Mouse (Mus musculus) midbrain, postnatal 0 days (tissue): ENCODE data around the gene Rai1. TPM values are rescaled to one million over a fixed set of nuclear protein-coding genes. Genes with fewer than 3 reads are reported as not detected.

Experiments
- ATAC-seq: fragments of 200-750 bp; cut with Nextera tagmentation; 2 replicates; pipeline ENCODE4 v1.8.0; 2017; ENCODE audit warnings: moderate number of reproducible peaks, mild to moderate bottlenecking, moderate TSS enrichment, moderate library complexity; ENCODE audit not compliant: low FRiP score
- DNase-seq: peaks from one replicate; pipeline ENCODE4 v3.0.0-alpha.2; 2015; ENCODE audit warnings: low spot score
- H3K27ac ChIP-seq: fragments of 300-500 bp; sonication (generic); 2 replicates; pipeline ENCODE4 v1.5.1; 2014; ENCODE audit warnings: low read depth, mild to moderate bottlenecking, low read length, mixed read lengths
- H3K27me3 ChIP-seq: fragments of 300-500 bp; sonication (generic); 2 replicates; pipeline ENCODE4 v1.6.1; 2014; ENCODE audit warnings: low read length, control low read depth, mixed read lengths; ENCODE audit not compliant: insufficient read depth
- H3K36me3 ChIP-seq: fragments of 300-500 bp; sonication (generic); 2 replicates; pipeline ENCODE4 v1.6.1; 2014; ENCODE audit warnings: low read length, control low read depth, mixed read lengths; ENCODE audit not compliant: insufficient read depth
- H3K4me1 ChIP-seq: fragments of 300-500 bp; sonication (generic); 2 replicates; pipeline ENCODE4 v1.6.1; 2014; ENCODE audit warnings: mild to moderate bottlenecking, control low read depth, antibody characterized with exemption, low read length, mixed read lengths; ENCODE audit not compliant: insufficient read depth
- H3K4me2 ChIP-seq: fragments of 300-500 bp; sonication (generic); 2 replicates; pipeline ENCODE4 v1.6.1; 2014; ENCODE audit warnings: low read depth, mild to moderate bottlenecking, low read length, mixed read lengths; ENCODE audit not compliant: poor library complexity, severe bottlenecking
- H3K4me3 ChIP-seq: fragments of 300-500 bp; sonication (generic); 2 replicates; pipeline ENCODE4 v1.5.1; 2014; ENCODE audit warnings: low read depth, mild to moderate bottlenecking, low read length, moderate library complexity
- H3K9ac ChIP-seq: fragments of 300-500 bp; sonication (generic); replicated peaks from 2 replicates; pipeline ENCODE4 v1.6.1; 2014; ENCODE audit warnings: mild to moderate bottlenecking, low read length, moderate library complexity, mixed read lengths; ENCODE audit not compliant: poor library complexity, severe bottlenecking
- H3K9me3 ChIP-seq: fragments of 300-500 bp; sonication (generic); 2 replicates; pipeline ENCODE4 v1.6.1; 2016; ENCODE audit warnings: low read length, control low read depth
- CTCF ChIP-seq: IDR thresholded peaks from 2 replicates; pipeline ENCODE4 v1.5.1; 2016; ENCODE audit warnings: antibody characterized with exemption, mild to moderate bottlenecking
- WGBS: fragments of 180-500 bp; shearing (Covaris S2); extraction: QIAGEN DNeasy Blood & Tissue Kit; methylation state at CpG from one replicate; pipeline ENCODE4 v1.1.7; 2014; 5-methylcytosine and 5-hydroxymethylcytosine counted together
- polyA plus RNA-seq: library from polyadenylated mRNA; unstranded; fragments of >200 nt; fragmentation: Nextera tagmentation; extraction: Ambion mirVana; gene quantifications from 2 replicates; pipeline ENCODE4 v1.2.1, GENCODE M21; 2015
- total RNA-seq: library from RNA; depleted of rRNA; stranded (reverse); fragments of >200 nt; gene quantifications from 2 replicates; pipeline ENCODE4 v1.2.3, GENCODE M21; 2014

The Rai1 gene
- total and polyA plus RNA-seq, 2 experiments from 2014 or later: 22.0 to 66.8 TPM

DNA sequence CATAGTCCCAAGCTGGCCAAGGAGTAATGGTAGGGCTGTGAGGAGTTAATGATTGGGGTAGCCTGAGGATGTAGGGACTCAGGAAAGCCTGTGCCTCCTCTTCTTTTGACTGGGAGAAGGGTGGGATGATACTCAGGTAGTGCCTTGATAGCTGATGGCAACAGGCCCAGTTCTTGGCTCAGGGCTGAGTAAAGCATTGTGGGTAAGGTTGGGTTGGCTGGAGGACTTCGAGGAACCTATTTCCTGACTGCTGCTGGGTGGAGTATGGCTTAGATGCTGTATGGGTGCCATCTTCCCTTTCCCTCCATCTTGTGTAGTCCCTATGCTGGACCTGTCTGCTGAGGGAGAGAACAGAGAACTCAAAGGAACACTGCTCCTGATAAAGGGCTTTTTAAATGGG, 47.5 kb downstream of the Rai1 start:
- Histone ChIP-seq H3K9ac (no peak overlapping the region), H3K4me1 (no peaks in the 10 kb centered on the region), H3K27me3 (no peaks in the 10 kb centered on the region), H3K36me3 (no peaks in the 10 kb centered on the region), H3K9me3 (no peaks in the 10 kb centered on the region), H3K4me2 (no peak overlapping the region), H3K27ac (no peak overlapping the region), H3K4me3 (no peak overlapping the region)
- TF ChIP-seq CTCF: no peak
- ATAC-seq (no peak), DNase-seq (no peak)
- WGBS: 76% methylated on average over 1 of the region's 1 CpGs

DNA sequence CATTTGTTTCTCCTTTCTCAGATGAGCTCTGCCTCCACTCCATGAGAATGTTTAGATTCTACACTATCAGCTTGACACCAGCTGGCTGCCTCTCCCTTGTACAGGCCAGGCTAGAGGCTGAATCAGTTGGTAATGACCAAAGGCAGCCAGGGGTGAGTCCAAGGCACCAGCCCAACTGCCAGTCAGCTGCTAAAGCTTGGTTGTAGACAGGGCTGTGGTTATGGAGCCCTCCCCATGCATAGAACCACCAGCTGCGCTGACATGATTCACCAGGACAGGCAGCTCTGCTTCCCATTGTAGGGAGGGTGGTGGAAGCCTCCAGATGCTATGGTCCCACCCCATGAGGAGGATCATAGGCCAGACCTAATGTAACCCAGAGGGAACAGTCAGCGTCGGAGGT, 49.1 kb downstream of the Rai1 start:
- 74% methylated on average over 3 of the region's 3 CpGs for WGBS
- H3K4me1 ChIP-seq: no peaks in the 10 kb centered on the region
- H3K4me2 ChIP-seq: no peak overlapping the region
- DNase-seq (no peak), ATAC-seq (no peak)
- no peaks in the 10 kb centered on the region for H3K36me3 ChIP-seq
- H3K4me3 ChIP-seq: no peak overlapping the region
- no peak for TF ChIP-seq CTCF
- H3K27ac ChIP-seq: 0 out of 2 replicates have a peak overlapping the region, but pooled peaks have one; percentile 6
- 0 out of 2 replicates have a peak overlapping the region, but pooled peaks have one; percentile 33 for H3K9ac ChIP-seq
- H3K9me3 ChIP-seq: no peaks in the 10 kb centered on the region
- H3K27me3 ChIP-seq: no peaks in the 10 kb centered on the region

DNA sequence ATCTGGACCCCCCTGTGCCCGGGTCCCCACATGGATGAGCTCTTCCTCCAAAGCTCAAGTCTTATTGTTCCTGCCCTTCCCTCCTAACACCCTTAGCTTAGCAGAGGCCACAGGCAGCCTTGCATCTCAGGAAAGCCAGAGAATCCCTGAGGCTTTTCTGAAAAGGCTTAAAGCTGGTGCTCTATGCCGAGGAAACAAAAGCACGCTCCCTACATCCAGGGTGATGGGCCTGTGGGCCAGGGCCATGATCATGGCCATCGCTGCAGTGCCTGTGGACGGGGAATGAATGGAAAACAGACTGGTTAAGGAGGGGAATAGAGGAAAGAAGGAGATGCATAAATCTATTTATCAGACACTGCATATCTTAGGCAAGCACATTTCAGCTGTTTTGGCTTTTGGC, 50.9 kb downstream of the Rai1 start:
- H3K36me3 ChIP-seq: no peaks in the 10 kb centered on the region
- WGBS: 19% methylated on average over 5 of the region's 5 CpGs
- ATAC-seq (no peak), DNase-seq (no peak)
- no peak for TF ChIP-seq CTCF
- H3K27ac ChIP-seq: peak overlapping the region; percentile 68
- peaks cover 11% of the 10 kb centered on the region for H3K4me1 ChIP-seq
- H3K4me2 ChIP-seq: no peak overlapping the region
- no peaks in the 10 kb centered on the region for H3K27me3 ChIP-seq
- H3K9me3 ChIP-seq: no peaks in the 10 kb centered on the region
- H3K9ac ChIP-seq: no peak overlapping the region; the same call in 1 of the 2 replicates
- H3K4me3 ChIP-seq: no peak overlapping the region

DNA sequence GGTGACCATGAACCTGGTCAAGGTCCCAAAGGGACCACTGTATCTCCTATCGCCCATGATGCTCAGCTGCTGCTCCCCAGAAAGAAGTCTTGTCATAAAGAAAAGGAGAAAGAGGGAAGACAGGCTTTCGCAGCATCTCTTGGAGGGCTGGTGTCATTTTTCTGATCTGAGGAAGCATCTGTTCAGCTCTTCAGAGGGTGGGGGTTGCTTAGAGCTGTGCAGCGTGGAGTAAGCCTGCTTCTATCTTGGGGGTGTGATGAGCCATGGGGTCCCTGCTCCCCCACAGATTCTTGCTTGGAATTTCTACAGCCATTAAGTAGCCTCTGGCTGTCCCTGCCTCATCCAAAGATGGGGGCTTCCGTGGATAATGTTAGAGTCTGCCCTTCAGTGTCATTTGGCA, 53.5 kb downstream of the Rai1 start:
- H3K4me3 ChIP-seq: no peak overlapping the region
- H3K27ac ChIP-seq: no peak overlapping the region
- no peak overlapping the region for H3K4me2 ChIP-seq
- H3K9me3 ChIP-seq: no peaks in the 10 kb centered on the region
- ATAC-seq (no peak), DNase-seq (no peak)
- peaks cover 28% of the 10 kb centered on the region for H3K4me1 ChIP-seq
- no peak for TF ChIP-seq CTCF
- WGBS: 67% methylated on average over 4 of the region's 4 CpGs
- H3K36me3 ChIP-seq: no peaks in the 10 kb centered on the region
- H3K27me3 ChIP-seq: no peaks in the 10 kb centered on the region
- no peak overlapping the region for H3K9ac ChIP-seq

DNA sequence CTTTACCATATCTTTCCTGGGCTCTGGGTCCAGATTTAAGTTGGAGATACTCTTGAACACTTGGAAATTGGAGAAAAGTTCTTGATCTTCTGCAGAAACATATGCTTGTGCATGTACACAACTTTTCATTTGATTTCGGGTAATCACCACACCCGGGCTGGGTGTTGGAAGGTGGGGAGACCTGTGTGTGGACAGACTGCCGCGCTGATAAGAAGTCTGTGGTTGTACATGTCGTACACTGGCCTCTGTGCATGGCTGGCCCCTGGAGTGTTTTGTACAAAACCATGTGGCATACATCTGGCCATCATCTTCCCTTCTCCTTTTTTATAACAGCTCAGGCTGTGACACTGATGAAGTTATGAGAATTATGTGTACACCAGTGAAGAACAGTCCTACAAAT, 55.1 kb downstream of the Rai1 start:
- H3K9ac ChIP-seq: no peak overlapping the region
- TF ChIP-seq CTCF: no peak
- 90% methylated on average over 5 of the region's 5 CpGs for WGBS
- H3K4me3 ChIP-seq: no peak overlapping the region
- no peaks in the 10 kb centered on the region for H3K36me3 ChIP-seq
- H3K9me3 ChIP-seq: no peaks in the 10 kb centered on the region
- H3K4me1 ChIP-seq: peaks cover 31% of the 10 kb centered on the region
- DNase-seq (no peak), ATAC-seq (no peak)
- H3K4me2 ChIP-seq: no peak overlapping the region
- H3K27me3 ChIP-seq: no peaks in the 10 kb centered on the region
- H3K27ac ChIP-seq: peak overlapping the region; percentile 73; the same call in 1 of the 2 replicates

DNA sequence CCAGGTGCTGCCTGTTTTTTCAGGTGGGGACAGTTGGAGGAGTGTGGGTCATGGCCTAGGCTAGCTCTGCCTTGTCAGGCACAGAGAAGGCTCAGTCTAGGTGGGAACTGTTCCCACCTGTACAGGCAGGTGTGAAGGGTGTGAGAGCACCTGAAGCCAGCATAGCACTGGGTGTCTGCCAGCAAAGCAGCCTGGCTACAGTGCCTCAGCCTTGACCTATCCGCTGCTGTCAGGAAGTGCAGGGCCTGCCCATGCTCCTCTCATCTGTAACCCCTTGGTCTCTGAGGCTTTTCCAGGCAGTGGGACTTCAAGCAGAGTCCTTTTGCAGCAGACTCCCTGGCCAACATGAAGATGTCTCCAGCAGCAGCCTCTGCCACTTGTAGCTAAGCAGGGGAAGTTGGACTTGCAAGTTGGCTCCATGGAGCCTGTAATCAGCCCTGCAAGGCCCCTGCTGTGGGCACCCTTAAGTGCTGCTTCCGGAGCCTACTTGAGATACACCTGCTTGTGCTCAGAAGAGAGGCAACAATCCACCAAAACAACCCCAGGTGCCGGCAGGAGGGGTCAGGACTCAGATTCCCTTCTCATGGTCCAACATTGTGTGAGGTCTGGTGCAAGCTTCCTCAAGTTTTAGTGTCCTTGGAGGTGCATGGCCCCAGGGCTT, 55.8 kb downstream of the Rai1 start:
- H3K27me3 ChIP-seq: no peaks in the 10 kb centered on the region
- WGBS: 63% methylated on average over 3 of the region's 3 CpGs
- no peaks in the 10 kb centered on the region for H3K36me3 ChIP-seq
- H3K9ac ChIP-seq: peak overlapping the region; percentile 14; the same call in 1 of the 2 replicates
- peaks cover 31% of the 10 kb centered on the region for H3K4me1 ChIP-seq
- H3K4me3 ChIP-seq: no peak overlapping the region
- H3K9me3 ChIP-seq: no peaks in the 10 kb centered on the region
- ATAC-seq: no peak
- DNase-seq: no peak
- peak overlapping the region; percentile 73 for H3K27ac ChIP-seq
- peak overlapping the region; percentile 9; the same call in 1 of the 2 replicates for H3K4me2 ChIP-seq
- no peak for TF ChIP-seq CTCF
